Mouse (Mus musculus) heart, adult 2 months (tissue): Measurements from ENCODE around the gene Selenok. TPM values are rescaled to one million over a fixed set of nuclear protein-coding genes. Genes with fewer than 3 reads are reported as not detected.

Source experiments
- DNase-seq, 2 experiments: peaks; one replicate each; pipeline ENCODE4 v3.0.0; 2021
- H3K27ac ChIP-seq: fragments of 200-600 bp; 2 replicates; pipeline ENCODE4 v1.8.1; 2022
- H3K27me3 ChIP-seq: fragments of 200-500 bp; 2 replicates; pipeline ENCODE4 v1.6.1; 2012; ENCODE audit warnings: mild to moderate bottlenecking, low read length, inconsistent platforms, mixed read lengths; ENCODE audit not compliant: control insufficient read depth, insufficient read depth
- H3K36me3 ChIP-seq: fragments of 200-500 bp; 2 replicates; pipeline ENCODE4 v1.6.1; 2012; ENCODE audit warnings: low read length, inconsistent platforms; ENCODE audit not compliant: control insufficient read depth, insufficient read depth
- H3K4me1 ChIP-seq: fragments of 200-500 bp; 2 replicates; pipeline ENCODE4 v1.6.1; 2011; ENCODE audit warnings: low read length; ENCODE audit not compliant: control insufficient read depth, insufficient read depth
- H3K4me3 ChIP-seq: fragments of 200-600 bp; 2 replicates; pipeline ENCODE4 v1.8.1; 2022
- H3K79me2 ChIP-seq: fragments of 200-500 bp; replicated peaks from 2 replicates; pipeline ENCODE4 v1.6.1; 2012; ENCODE audit warnings: mild to moderate bottlenecking, inconsistent platforms, low read length, moderate library complexity, mixed read lengths; ENCODE audit not compliant: control insufficient read depth, insufficient read depth
- H3K9ac ChIP-seq: fragments of 200-500 bp; 2 replicates; pipeline ENCODE4 v1.6.1; 2012; ENCODE audit warnings: low read depth, mild to moderate bottlenecking, control low read depth, inconsistent platforms, low read length, mixed read lengths
- CTCF ChIP-seq: fragments of 200-600 bp; IDR thresholded peaks from 2 replicates; pipeline ENCODE4 v1.8.1; 2022; ENCODE audit warnings: antibody characterized with exemption, mild to moderate bottlenecking, moderate library complexity
- EP300 ChIP-seq: fragments of 200-500 bp; IDR thresholded peaks from 2 replicates; pipeline ENCODE4 v1.6.1; 2011; ENCODE audit warnings: low read depth, low read length, control low read depth; ENCODE audit not compliant: insufficient read depth
- POLR2A ChIP-seq: fragments of 200-500 bp; IDR thresholded peaks from 2 replicates; pipeline ENCODE4 v1.6.1; 2011; ENCODE audit warnings: mild to moderate bottlenecking, low read depth, low read length, control low read depth; ENCODE audit not compliant: insufficient read depth
- WGBS: fragments of 180-500 bp; shearing (Covaris S2); methylation state at CpG from one replicate; pipeline ENCODE4 v1.1.7; 2018; 5-methylcytosine and 5-hydroxymethylcytosine counted together
- intact Hi-C: fragments of 180-260 bp; cut with DNase I; formaldehyde crosslinking; loops from one replicate; pipeline ENCODE4 v1.15.1; 2025
- microRNA-seq, 2 experiments: library from miRNA; unstranded; fragments of <30 nt; microRNA quantifications; one replicate each; pipeline ENCODE4 v1.2.0; 2021
- polyA plus RNA-seq: library from polyadenylated mRNA; depleted of rRNA; stranded (reverse); fragments of >200 nt; gene quantifications from 2 replicates; pipeline ENCODE4 v1.2.3, GENCODE M21; 2012; rRNA removed
- total RNA-seq, 2 experiments: library from RNA; stranded (reverse); gene quantifications; 2 replicates each; pipeline ENCODE4 v1.2.3; 2021

Selenok gene
- total and polyA plus RNA-seq, 3 experiments, result 52.5 to 95.6 (median 83.7) TPM

- intact Hi-C loops, result no loop called here
- DNase-seq, result no peak
- Histone ChIP-seq H3K9ac (no peak overlapping the region), H3K79me2 (no peaks in the 10 kb centered on the region), H3K4me3 (no peak overlapping the region), H3K27me3 (no peaks in the 10 kb centered on the region), H3K27ac (no peak overlapping the region), H3K36me3 (no peaks in the 10 kb centered on the region), H3K4me1 (no peaks in the 10 kb centered on the region)
- 91% methylated on average over 6 of the region's 6 CpGs for WGBS
- TF ChIP-seq POLR2A (no peak), EP300 (no peak), CTCF (no peak)
Measured at GRCm38 (mm10) chr14:30018846-30019245, 50.7 kb downstream of the Selenok start.

DNA sequence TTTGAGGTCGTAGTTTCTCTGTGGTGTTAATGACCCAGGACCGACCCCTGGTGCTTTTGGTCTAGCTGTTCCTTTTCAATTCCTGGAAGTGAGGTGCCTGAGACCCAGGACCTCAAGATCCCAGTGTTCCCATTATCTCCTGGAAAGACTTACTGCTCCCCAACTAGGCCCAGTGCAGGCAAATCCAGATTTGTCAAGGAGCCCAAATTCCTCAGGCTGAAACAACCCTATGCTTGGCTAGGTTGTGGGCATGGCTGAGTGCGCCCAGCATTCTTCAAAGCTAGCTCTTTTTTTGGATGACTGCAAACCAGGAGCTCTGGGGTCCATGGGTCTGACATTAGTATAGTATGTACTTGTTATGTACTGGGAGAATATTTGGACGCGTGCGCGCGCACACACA, 51.3 kb downstream of the Selenok start:
- WGBS, result 91% methylated on average over 8 of the region's 8 CpGs
- H3K27ac ChIP-seq, result no peak overlapping the region
- TF ChIP-seq CTCF, result no peak
- TF ChIP-seq EP300, result no peak
- TF ChIP-seq POLR2A, result no peak
- no peaks in the 10 kb centered on the region for H3K36me3 ChIP-seq
- no peak overlapping the region for H3K4me3 ChIP-seq
- intact Hi-C loops, result no loop called here
- no peaks in the 10 kb centered on the region for H3K27me3 ChIP-seq
- no peak overlapping the region for H3K9ac ChIP-seq
- DNase-seq, result no peak
- no peaks in the 10 kb centered on the region for H3K79me2 ChIP-seq
- H3K4me1 ChIP-seq, result no peaks in the 10 kb centered on the region

GRCm38 (mm10) chr14:30019792-30020575, 51.9 kb downstream of the Selenok start:
- H3K79me2 ChIP-seq, result no peaks in the 10 kb centered on the region
- H3K36me3 ChIP-seq, result no peaks in the 10 kb centered on the region
- TF ChIP-seq POLR2A (no peak), CTCF (no peak), EP300 (no peak)
- no peak overlapping the region for H3K27ac ChIP-seq
- no peak overlapping the region for H3K4me3 ChIP-seq
- H3K27me3 ChIP-seq, result no peaks in the 10 kb centered on the region
- DNase-seq, result no peak
- intact Hi-C loops, result no loop called here
- H3K9ac ChIP-seq, result no peak overlapping the region
- no peaks in the 10 kb centered on the region for H3K4me1 ChIP-seq
- WGBS, result 76% methylated on average over 9 of the region's 9 CpGs

- TF ChIP-seq CTCF (no peak), EP300 (no peak), POLR2A (no peak)
- intact Hi-C loops, result no loop called here
- Histone ChIP-seq H3K9ac (no peak overlapping the region), H3K27me3 (no peaks in the 10 kb centered on the region), H3K4me3 (no peak overlapping the region), H3K27ac (no peak overlapping the region), H3K4me1 (no peaks in the 10 kb centered on the region), H3K79me2 (no peaks in the 10 kb centered on the region), H3K36me3 (no peaks in the 10 kb centered on the region)
- no peak for DNase-seq
- 89% methylated on average over 6 of the region's 6 CpGs for WGBS
Measured at GRCm38 (mm10) chr14:30022471-30022870, 54.4 kb downstream of the Selenok start.

DNA sequence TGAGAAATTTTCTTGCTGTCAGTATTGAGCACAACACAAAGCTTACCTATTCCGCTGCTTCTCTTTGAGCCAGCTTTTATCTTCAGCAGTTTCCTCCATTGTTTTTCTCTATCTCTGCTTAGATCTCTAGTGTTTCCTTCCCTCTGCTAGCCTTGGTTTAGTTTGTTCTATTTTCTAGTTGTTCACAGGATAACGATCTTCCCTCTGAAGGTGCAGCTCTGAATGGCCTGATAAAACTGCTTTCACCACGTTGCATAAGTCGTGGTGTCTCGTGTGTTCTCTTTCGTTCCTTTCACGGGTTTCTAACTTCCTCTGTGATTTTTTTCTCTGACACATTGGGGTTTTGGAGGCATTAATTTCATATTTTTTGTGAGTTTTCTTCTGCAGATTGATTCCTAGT, 56.3 kb downstream of the Selenok start:
- no peaks in the 10 kb centered on the region for H3K27me3 ChIP-seq
- no peak overlapping the region for H3K9ac ChIP-seq
- WGBS, result 29% methylated on average over 7 of the region's 7 CpGs
- H3K79me2 ChIP-seq, result no peaks in the 10 kb centered on the region
- no peak for TF ChIP-seq CTCF
- no peak for TF ChIP-seq EP300
- TF ChIP-seq POLR2A, result no peak
- DNase-seq, result no peak
- intact Hi-C loops, result no loop called here
- no peaks in the 10 kb centered on the region for H3K4me1 ChIP-seq
- no peak overlapping the region for H3K27ac ChIP-seq
- H3K4me3 ChIP-seq, result no peak overlapping the region
- no peaks in the 10 kb centered on the region for H3K36me3 ChIP-seq

Small RNA genes lying within 50 kb of the gene (microRNA-seq; reads per million reads assigned to microRNA genes)
- gene Mir6947, result 0 reads per million in 2 experiments

Other genes starting within 250 kb of the Selenok start
- under 1 TPM; 0.61 to 0.70 TPM for gene Cacna2d3, start 246.4 kb upstream of the Selenok start, total RNA-seq
- 0.78 and 1.5 TPM in 2 replicates for gene Cacna2d3, start 246.4 kb upstream of the Selenok start, polyA plus RNA-seq
- gene Actr8, start 10.0 kb downstream of the Selenok start, total RNA-seq, result 10 to 100 TPM; 36.8 to 39.9 TPM
- gene Actr8, start 10.0 kb downstream of the Selenok start, polyA plus RNA-seq, result 14.5 and 22.4 TPM in 2 replicates
- not detected for gene Il17rb, start 40.6 kb downstream of the Selenok start, total RNA-seq
- 0.23 and 0.31 TPM in 2 replicates for gene Il17rb, start 40.6 kb downstream of the Selenok start, polyA plus RNA-seq
- under 1 TPM; 0.34 to 0.52 TPM for gene Chdh, start 40.7 kb downstream of the Selenok start, total RNA-seq
- gene Chdh, start 40.7 kb downstream of the Selenok start, polyA plus RNA-seq, result 0.88 and 1.4 TPM in 2 replicates